Mouse (Mus musculus) liver, embryonic 11.5 days (tissue): Measurements from ENCODE around the gene Irf2bp2. TPM values are rescaled to one million over a fixed set of nuclear protein-coding genes. Genes with fewer than 3 reads are reported as not detected.

Experiments used
- ATAC-seq: fragments of 200-750 bp; cut with Nextera tagmentation; replicated peaks from 2 replicates; pipeline ENCODE4 v1.8.0; 2017; ENCODE audit warnings: moderate number of reproducible peaks, mild to moderate bottlenecking, moderate TSS enrichment, moderate library complexity; ENCODE audit not compliant: low FRiP score
- DNase-seq: peaks from one replicate; pipeline ENCODE4 v3.0.0-alpha.2; 2017; ENCODE audit warnings: low spot score
- H3K27ac ChIP-seq: fragments of 300-500 bp; sonication (generic); 2 replicates; pipeline ENCODE4 v1.5.1; 2014; ENCODE audit warnings: mild to moderate bottlenecking, low read depth, low read length, control low read depth
- H3K27me3 ChIP-seq: fragments of 300-500 bp; sonication (generic); replicated peaks from 2 replicates; pipeline ENCODE4 v1.6.1; 2014; ENCODE audit warnings: low read length, mixed read lengths; ENCODE audit not compliant: control insufficient read depth, insufficient read depth
- H3K36me3 ChIP-seq: fragments of 300-500 bp; sonication (generic); 2 replicates; pipeline ENCODE4 v1.6.1; 2014; ENCODE audit warnings: mild to moderate bottlenecking, low read length, moderate library complexity, mixed read lengths; ENCODE audit not compliant: control insufficient read depth, insufficient read depth
- H3K4me1 ChIP-seq: fragments of 300-500 bp; sonication (generic); replicated peaks from 2 replicates; pipeline ENCODE4 v1.6.1; 2014; ENCODE audit warnings: low read length, mixed read lengths; ENCODE audit not compliant: control insufficient read depth, insufficient read depth
- H3K4me2 ChIP-seq: fragments of 300-500 bp; sonication (generic); 2 replicates; pipeline ENCODE4 v1.6.1; 2014; ENCODE audit warnings: mild to moderate bottlenecking, control low read depth, moderate library complexity
- H3K4me3 ChIP-seq: fragments of 300-500 bp; sonication (generic); 2 replicates; pipeline ENCODE4 v1.5.1; 2014; ENCODE audit warnings: low read depth, low read length, control low read depth
- H3K9ac ChIP-seq: fragments of 300-500 bp; sonication (generic); 2 replicates; pipeline ENCODE4 v1.6.1; 2014; ENCODE audit warnings: low read depth, low read length, control low read depth
- H3K9me3 ChIP-seq: fragments of 300-500 bp; sonication (generic); 2 replicates; pipeline ENCODE4 v1.6.1; 2016; ENCODE audit warnings: low read length, inconsistent platforms, mixed read lengths; ENCODE audit not compliant: control insufficient read depth
- WGBS: fragments of 180-500 bp; shearing (Covaris S2); extraction: QIAGEN DNeasy Blood & Tissue Kit; methylation state at CpG from one replicate; pipeline ENCODE4 v1.1.7; 2014; 5-methylcytosine and 5-hydroxymethylcytosine counted together
- polyA plus RNA-seq: library from polyadenylated mRNA; unstranded; fragments of >200 nt; fragmentation: Nextera tagmentation; extraction: Ambion mirVana; gene quantifications from 2 replicates; pipeline ENCODE4 v1.2.1, GENCODE M21; 2014

Gene Irf2bp2
- polyA plus RNA-seq, 1 experiment from 2014 or later: 7.3 TPM

DNA sequence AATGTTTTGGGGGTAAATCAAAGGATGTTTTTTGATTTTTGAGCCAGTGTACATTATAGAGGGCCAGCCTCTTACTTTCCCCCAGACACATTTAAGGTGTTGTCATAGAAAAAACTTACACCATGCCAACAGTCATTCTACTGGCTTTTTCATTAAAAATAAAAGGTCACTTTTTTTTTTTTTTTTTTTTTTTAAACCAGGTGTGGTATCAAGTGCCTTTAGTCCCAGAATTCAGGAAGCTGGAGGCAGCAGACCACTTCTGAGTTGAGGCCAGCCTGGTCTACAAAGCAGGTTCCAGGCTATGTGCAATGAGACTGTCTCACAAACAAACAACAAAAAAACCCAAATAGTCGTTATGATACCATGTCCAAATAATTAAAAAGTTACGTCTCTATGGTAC is 7.7 kb downstream of the Irf2bp2 start:
- peaks cover 42% of the 10 kb centered on the region for H3K4me1 ChIP-seq
- no peaks in the 10 kb centered on the region for H3K9me3 ChIP-seq
- H3K4me2 ChIP-seq: no peak overlapping the region
- H3K9ac ChIP-seq: no peak overlapping the region
- no peaks in the 10 kb centered on the region for H3K27me3 ChIP-seq
- H3K36me3 ChIP-seq: peaks cover 11% of the 10 kb centered on the region
- no peak for DNase-seq
- WGBS: 82% methylated on average over 2 of the region's 2 CpGs
- ATAC-seq: no peak
- no peak overlapping the region for H3K4me3 ChIP-seq
- H3K27ac ChIP-seq: no peak overlapping the region

DNA sequence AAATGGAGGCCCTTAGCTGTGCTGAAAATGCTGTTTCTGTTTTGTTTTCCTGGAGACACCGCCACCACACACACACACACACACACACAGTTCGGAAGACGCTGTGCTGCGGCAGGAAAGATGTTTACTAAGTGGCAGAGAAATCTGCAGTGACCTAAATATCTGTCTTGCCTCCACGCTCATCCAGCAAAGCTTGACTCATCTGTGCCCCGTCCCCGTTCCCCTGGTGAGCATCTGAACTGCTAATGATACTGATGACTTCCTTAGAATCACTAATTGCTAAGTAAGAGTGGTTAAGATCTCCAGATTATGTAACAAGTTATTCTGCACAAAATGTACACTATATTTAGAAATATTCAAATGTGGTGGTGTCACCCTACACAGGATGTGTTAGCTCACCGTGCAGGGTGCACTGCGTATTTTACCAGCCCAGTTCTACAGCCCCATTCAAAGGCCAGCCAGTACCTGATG is 8.2 kb downstream of the Irf2bp2 start:
- peak overlapping the region; percentile 95 for H3K27ac ChIP-seq
- peaks cover 9% of the 10 kb centered on the region for H3K36me3 ChIP-seq
- H3K27me3 ChIP-seq: no peaks in the 10 kb centered on the region
- no peaks in the 10 kb centered on the region for H3K9me3 ChIP-seq
- 0 out of 2 replicates have a peak overlapping the region, but pooled peaks have one; percentile 12 for H3K4me2 ChIP-seq
- H3K4me3 ChIP-seq: no peak overlapping the region
- ATAC-seq: no peak
- no peak overlapping the region for H3K9ac ChIP-seq
- no peak for DNase-seq
- peaks cover 42% of the 10 kb centered on the region for H3K4me1 ChIP-seq
- 63% methylated on average over 9 of the region's 9 CpGs for WGBS

DNA sequence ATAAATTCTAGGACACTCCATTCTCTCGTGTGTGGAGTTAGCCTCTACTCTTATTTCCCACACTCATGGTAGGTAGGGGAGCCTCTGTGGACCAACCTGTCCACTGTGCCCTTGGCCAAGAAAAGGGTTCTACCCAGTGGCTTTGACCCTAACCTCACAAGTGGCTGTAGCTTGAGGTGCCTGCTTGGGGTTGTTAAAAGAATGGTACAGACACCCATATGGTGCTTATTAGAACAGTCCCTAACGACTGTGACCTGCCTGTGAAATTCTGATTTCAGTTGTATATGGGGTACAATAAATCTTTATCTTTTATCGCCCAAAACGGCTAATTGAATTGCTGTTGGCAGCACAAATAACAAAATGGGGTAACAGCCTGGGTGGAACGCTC is 8.9 kb downstream of the Irf2bp2 start:
- WGBS: 43% methylated on average over 5 of the region's 5 CpGs
- peak overlapping the region; percentile 100 for H3K4me2 ChIP-seq
- H3K9me3 ChIP-seq: no peaks in the 10 kb centered on the region
- peak overlapping the region; percentile 65 for H3K4me3 ChIP-seq
- peaks cover 5% of the 10 kb centered on the region for H3K36me3 ChIP-seq
- no peaks in the 10 kb centered on the region for H3K27me3 ChIP-seq
- no peak for DNase-seq
- H3K27ac ChIP-seq: peak overlapping the region; percentile 95
- peak; percentile 6; the same call in 1 of the 2 replicates for ATAC-seq
- peaks cover 41% of the 10 kb centered on the region for H3K4me1 ChIP-seq
- H3K9ac ChIP-seq: peak overlapping the region; percentile 92

DNA sequence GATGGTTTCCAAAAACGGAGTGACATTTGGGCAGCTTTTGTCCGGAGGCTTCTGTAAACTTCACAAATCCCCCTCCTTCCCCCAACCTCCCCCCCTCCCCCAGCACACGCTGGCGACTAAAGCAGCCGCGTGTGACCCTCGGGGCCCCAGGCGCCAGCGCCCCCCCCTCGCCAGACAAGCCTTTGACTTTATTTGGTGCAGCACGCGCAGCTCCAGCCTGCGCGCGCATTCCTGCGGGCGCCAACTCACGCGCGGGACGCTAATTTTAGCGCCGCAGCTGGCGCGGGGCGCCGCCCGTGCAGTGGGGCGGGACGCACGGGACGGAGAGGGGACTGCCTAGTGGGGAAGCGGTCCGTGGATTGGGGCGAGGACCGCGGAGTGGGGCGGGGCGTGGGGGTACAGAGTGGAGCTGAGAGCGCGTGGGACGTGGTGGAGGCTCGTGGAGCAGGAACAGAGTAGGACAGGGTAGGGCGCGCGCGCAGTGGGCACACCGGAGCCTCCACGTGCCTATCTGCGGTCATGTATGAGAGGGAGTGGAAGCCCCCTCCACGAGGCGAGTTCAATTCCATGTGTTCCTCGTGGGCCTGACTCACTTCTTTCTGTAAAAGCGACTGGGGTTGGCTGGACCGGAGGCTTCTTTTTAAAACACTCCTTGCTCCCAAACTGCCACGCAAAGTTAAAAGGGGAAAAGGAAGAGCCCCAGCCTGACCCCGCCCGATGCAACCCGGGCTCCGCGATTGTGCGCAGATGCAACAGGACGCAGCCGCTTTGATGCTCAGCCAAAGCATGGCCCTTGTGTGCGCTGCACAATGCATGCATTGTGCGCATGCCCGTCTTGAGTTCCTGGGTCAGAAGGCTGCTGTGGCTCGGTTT is 9.6 kb downstream of the Irf2bp2 start:
- Histone ChIP-seq H3K27ac (peak overlapping the region; percentile 95), H3K4me1 (peaks cover 40% of the 10 kb centered on the region)

DNA sequence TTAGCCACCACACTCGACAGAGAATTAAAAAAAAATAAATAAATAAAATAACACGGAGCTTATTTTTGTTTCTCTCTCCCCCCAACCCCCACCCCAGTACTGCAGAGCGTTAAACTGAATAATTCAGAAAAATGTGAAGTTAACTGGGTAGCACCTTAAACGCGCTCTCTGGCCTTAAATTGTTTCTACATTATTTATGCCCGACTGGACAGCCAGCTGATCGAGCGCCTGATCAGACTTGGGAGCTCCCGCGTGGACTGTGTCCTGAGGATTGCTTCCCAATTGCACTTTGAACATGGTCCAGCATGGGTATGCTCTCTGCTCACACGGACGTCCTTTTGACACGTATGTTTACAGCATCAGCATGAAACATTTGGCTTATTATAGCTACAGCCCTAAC is 10.3 kb downstream of the Irf2bp2 start:
- WGBS: 15% methylated on average over 13 of the region's 13 CpGs
- ATAC-seq: no peak

More for the DNA sequence above, 9.6 kb downstream of the Irf2bp2 start:
- peak overlapping the region; percentile 92 for H3K9ac ChIP-seq
- H3K36me3 ChIP-seq: peaks cover 4% of the 10 kb centered on the region; the same call in 1 of the 2 replicates
- H3K9me3 ChIP-seq: no peaks in the 10 kb centered on the region
- ATAC-seq: peak; percentile 80
- no peaks in the 10 kb centered on the region for H3K27me3 ChIP-seq
- peak; percentile 81 for DNase-seq
- H3K4me3 ChIP-seq: peak overlapping the region; percentile 65
- WGBS: under 1% methylated on average over 63 of the region's 68 CpGs
- peak overlapping the region; percentile 100 for H3K4me2 ChIP-seq

DNA sequence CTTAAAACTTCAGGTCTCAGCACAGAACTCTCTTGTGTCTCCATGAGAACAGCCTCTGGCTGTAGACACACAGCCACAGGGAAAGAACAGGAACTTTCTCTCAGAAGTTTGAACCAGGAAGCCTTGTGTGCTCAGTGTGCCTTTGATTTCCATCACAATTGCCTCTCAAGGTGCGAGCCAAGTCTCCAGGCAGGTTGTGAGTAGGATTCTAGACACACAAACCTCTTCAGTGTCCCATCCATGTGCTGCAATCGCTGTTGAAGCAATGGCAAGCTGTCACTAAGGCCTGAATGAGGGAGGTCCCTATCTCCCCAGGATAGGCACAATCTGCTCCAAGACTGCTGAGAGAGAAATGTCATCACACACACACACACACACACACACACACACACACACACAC is 10.8 kb downstream of the Irf2bp2 start:
- ATAC-seq (no peak), DNase-seq (no peak)
- Histone ChIP-seq H3K9ac (0 out of 2 replicates have a peak overlapping the region, but pooled peaks have one; percentile 92), H3K4me3 (no peak overlapping the region), H3K4me1 (peaks cover 34% of the 10 kb centered on the region), H3K36me3 (peaks cover 4% of the 10 kb centered on the region; the same call in 1 of the 2 replicates), H3K4me2 (no peak overlapping the region; the same call in 1 of the 2 replicates), H3K27ac (peak overlapping the region; percentile 95), H3K27me3 (no peaks in the 10 kb centered on the region), H3K9me3 (no peaks in the 10 kb centered on the region)
- WGBS: 45% methylated on average over 2 of the region's 2 CpGs

More for the DNA sequence above, 10.3 kb downstream of the Irf2bp2 start:
- H3K27ac ChIP-seq: peak overlapping the region; percentile 95
- no peaks in the 10 kb centered on the region for H3K9me3 ChIP-seq
- peak overlapping the region; percentile 92 for H3K9ac ChIP-seq
- peak overlapping the region; percentile 100 for H3K4me2 ChIP-seq
- H3K36me3 ChIP-seq: peaks cover 4% of the 10 kb centered on the region; the same call in 1 of the 2 replicates
- H3K27me3 ChIP-seq: no peaks in the 10 kb centered on the region
- H3K4me3 ChIP-seq: peak overlapping the region; percentile 65
- no peak for DNase-seq
- H3K4me1 ChIP-seq: peaks cover 35% of the 10 kb centered on the region

DNA sequence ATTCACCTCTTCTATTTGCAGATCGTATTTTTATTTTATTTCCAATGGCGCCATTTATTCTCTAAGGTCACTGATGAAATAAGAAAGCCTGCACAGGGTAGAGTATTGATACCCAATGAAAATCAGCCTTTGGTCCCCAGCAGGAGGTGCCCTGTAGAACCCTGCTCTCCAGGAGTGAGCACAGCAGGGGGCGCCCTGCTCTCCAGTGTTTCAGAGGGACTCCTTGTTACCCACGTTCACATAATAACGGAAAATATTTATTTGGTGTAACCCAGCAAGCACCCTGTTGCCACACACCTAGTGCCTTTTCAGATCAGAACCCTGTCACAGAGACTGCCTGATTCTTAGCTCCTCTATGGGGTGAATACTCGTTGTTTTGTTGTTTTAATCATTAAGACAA is 11.3 kb downstream of the Irf2bp2 start:
- WGBS: 35% methylated on average over 6 of the region's 6 CpGs
- Histone ChIP-seq H3K4me1 (peaks cover 29% of the 10 kb centered on the region), H3K27me3 (no peaks in the 10 kb centered on the region), H3K4me2 (no peak overlapping the region), H3K9ac (no peak overlapping the region), H3K36me3 (no peaks in the 10 kb centered on the region; the same call in 1 of the 2 replicates), H3K9me3 (no peaks in the 10 kb centered on the region), H3K27ac (0 out of 2 replicates have a peak overlapping the region, but pooled peaks have one; percentile 95), H3K4me3 (no peak overlapping the region)
- ATAC-seq (peak; percentile 50; the same call in 1 of the 2 replicates), DNase-seq (peak; percentile 66)

DNA sequence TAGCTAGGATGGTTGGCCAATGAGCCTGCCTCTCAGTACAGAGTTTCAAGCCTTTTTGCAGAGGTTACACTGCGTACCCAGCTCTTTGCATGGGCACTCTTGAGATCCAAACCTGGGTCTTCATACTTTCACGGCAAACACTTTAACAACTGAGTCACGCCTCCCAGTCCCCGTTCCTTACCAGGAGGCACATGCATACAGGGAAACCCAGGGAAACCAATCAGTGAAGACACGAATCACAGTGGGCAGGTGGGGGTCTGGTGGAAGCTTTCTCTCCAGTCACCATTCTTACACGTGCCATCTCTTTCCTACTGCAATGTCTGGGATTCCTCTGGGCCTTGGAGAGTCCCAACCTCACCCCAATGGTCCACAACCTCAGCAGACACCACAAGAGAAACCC is 12.1 kb downstream of the Irf2bp2 start:
- H3K9me3 ChIP-seq: no peaks in the 10 kb centered on the region
- H3K9ac ChIP-seq: no peak overlapping the region
- no peak for DNase-seq
- peaks cover 22% of the 10 kb centered on the region for H3K4me1 ChIP-seq
- H3K4me2 ChIP-seq: no peak overlapping the region
- no peak overlapping the region for H3K4me3 ChIP-seq
- no peak for ATAC-seq
- H3K27me3 ChIP-seq: no peaks in the 10 kb centered on the region
- no peaks in the 10 kb centered on the region; the same call in 1 of the 2 replicates for H3K36me3 ChIP-seq
- no peak overlapping the region for H3K27ac ChIP-seq
- 92% methylated on average over 6 of the region's 6 CpGs for WGBS
